Mouse (Mus musculus) kidney, postnatal 14 days (tissue): ENCODE measurements at regions not wholly inside any gene's neighbourhood (a gene's known extent, or its start where the extent isn't known, plus 50 kb on each side); places are given as distances from the start of the nearest gene placed in this dataset.

Experiments
- DNase-seq: peaks from one replicate; pipeline ENCODE4 v3.0.0; 2022; ENCODE audit warnings: mixed read lengths

- no peak for DNase-seq
Measured at GRCm38 (mm10) chr8:92064175-92064821, 262.4 kb upstream of the Irx3 start.

- DNase-seq = no peak
Measured at GRCm38 (mm10) chr8:92063333-92063732, 261.5 kb upstream of the Irx3 start.

GRCm38 (mm10) chr8:92059471-92059870 is 257.6 kb upstream of the Irx3 start:
- DNase-seq = no peak

GRCm38 (mm10) chr8:92058953-92059352 is 257.1 kb upstream of the Irx3 start:
- no peak for DNase-seq

GRCm38 (mm10) chr8:92057857-92058256 is 256.0 kb upstream of the Irx3 start:
- DNase-seq = no peak

- no peak for DNase-seq
Measured at GRCm38 (mm10) chr8:92055590-92055989, 253.7 kb upstream of the Irx3 start.

- DNase-seq = no peak
Measured at GRCm38 (mm10) chr8:92044695-92045094, 242.8 kb upstream of the Irx3 start.

- DNase-seq = no peak
Measured at GRCm38 (mm10) chr8:92042951-92043350, 241.1 kb upstream of the Irx3 start.

- DNase-seq = no peak
Measured at GRCm38 (mm10) chr8:92029954-92030353, 228.1 kb upstream of the Irx3 start.

- DNase-seq = no peak
Measured at GRCm38 (mm10) chr8:92029516-92029915, 227.6 kb upstream of the Irx3 start.

GRCm38 (mm10) chr8:92028308-92028707 is 226.4 kb upstream of the Irx3 start:
- no peak for DNase-seq

GRCm38 (mm10) chr8:92024133-92024532 is 222.3 kb upstream of the Irx3 start:
- DNase-seq = no peak

- no peak for DNase-seq
Measured at GRCm38 (mm10) chr8:92021521-92021920, 219.7 kb upstream of the Irx3 start.

GRCm38 (mm10) chr8:92014704-92015103 is 212.8 kb upstream of the Irx3 start:
- no peak for DNase-seq

GRCm38 (mm10) chr8:92013183-92013582 is 211.3 kb upstream of the Irx3 start:
- no peak for DNase-seq

GRCm38 (mm10) chr8:92010412-92010811 is 208.5 kb upstream of the Irx3 start:
- DNase-seq = peak; percentile 52

GRCm38 (mm10) chr8:92008616-92009610 is 207.0 kb upstream of the Irx3 start:
- DNase-seq = peak; percentile 71

- no peak for DNase-seq
Measured at GRCm38 (mm10) chr8:92005091-92005490, 203.2 kb upstream of the Irx3 start.

GRCm38 (mm10) chr8:92004532-92004931 is 202.7 kb upstream of the Irx3 start:
- DNase-seq = no peak

- DNase-seq = no peak
Measured at GRCm38 (mm10) chr8:92000368-92000767, 198.5 kb upstream of the Irx3 start.

GRCm38 (mm10) chr8:91999661-92000060 is 197.8 kb upstream of the Irx3 start:
- no peak for DNase-seq

- no peak for DNase-seq
Measured at GRCm38 (mm10) chr8:91999189-91999588, 197.3 kb upstream of the Irx3 start.

GRCm38 (mm10) chr8:91997892-91998189 is 196.0 kb upstream of the Irx3 start:
- DNase-seq = no peak
